Mouse (Mus musculus) adrenal gland, postnatal 0 days (tissue): ENCODE results near the gene Ctf1. TPM values are rescaled to one million over a fixed set of nuclear protein-coding genes. Genes with fewer than 3 reads are reported as not detected.

Experiments
- microRNA-seq: library from miRNA; unstranded; fragments of <30 nt; microRNA quantifications from one replicate; pipeline ENCODE4, GENCODE M21; 2016; ENCODE audit warnings: borderline replicate concordance; ENCODE audit not compliant: insufficient number of aligned reads
- polyA plus RNA-seq: library from polyadenylated mRNA; unstranded; fragments of >200 nt; fragmentation: Nextera tagmentation; extraction: Ambion mirVana; gene quantifications from 2 replicates; pipeline ENCODE4 v1.2.1, GENCODE M21; 2015

Gene Ctf1
- 9.4 and 12.0 TPM in 2 replicates for polyA plus RNA-seq

GRCm38 (mm10) chr7:127712461-127713385 lies at the start of gene Ctf1:
TSS of gene Ctf1 (plus strand) at chr7:127712736.

GRCm38 (mm10) chr7:127708207-127709078 lies 4.1 kb upstream of the Ctf1 start, which contains the start of gene Bcl7c:
TSS of gene Bcl7c (minus strand) at chr7:127708933.

GRCm38 (mm10) chr7:127732066-127732465 lies 19.5 kb downstream of the Ctf1 start, which contains the start of gene Ctf2:
TSS of gene Ctf2 (minus strand) at chr7:127732166.

GRCm38 (mm10) chr7:127744366-127745045 lies 32.0 kb downstream of the Ctf1 start, which contains the start of gene Fbxl19:
TSS of gene Fbxl19 (plus strand) at chr7:127744543.

Small RNA genes lying within 50 kb of the gene (microRNA-seq; reads per million reads assigned to microRNA genes)
- gene Mir762, result not detected

Other genes with a start within 250 kb of the Ctf1 start
- gene Fbrs, start 233.5 kb upstream of the Ctf1 start, polyA plus RNA-seq, result 10.2 and 12.1 TPM in 2 replicates
- 23.2 and 30.2 TPM in 2 replicates for gene Srcap, start 200.8 kb upstream of the Ctf1 start, polyA plus RNA-seq
- gene Gm42715, start 193.2 kb upstream of the Ctf1 start, polyA plus RNA-seq, result 6.3 and 8.9 TPM in 2 replicates
- 2.2 and 6.3 TPM in 2 replicates for gene Tmem265, start 151.3 kb upstream of the Ctf1 start, polyA plus RNA-seq
- gene Phkg2, start 139.4 kb upstream of the Ctf1 start, polyA plus RNA-seq, result 32.2 and 45.6 TPM in 2 replicates
- gene Ccdc189, start 124.1 kb upstream of the Ctf1 start, polyA plus RNA-seq, result 8.9 and 15.7 TPM in 2 replicates
- 17.1 and 22.9 TPM in 2 replicates for gene Rnf40, start 124.0 kb upstream of the Ctf1 start, polyA plus RNA-seq
- 4.5 and 5.9 TPM in 2 replicates for gene Zfp629, start 96.9 kb upstream of the Ctf1 start, polyA plus RNA-seq
- 137 and 174 TPM in 2 replicates for gene Bcl7c, start 3.8 kb upstream of the Ctf1 start, polyA plus RNA-seq
- 0.06 and 0.10 TPM in 2 replicates for gene Ctf2, start 19.4 kb downstream of the Ctf1 start, polyA plus RNA-seq
- 1.9 and 2.2 TPM in 2 replicates for gene Fbxl19, start 31.8 kb downstream of the Ctf1 start, polyA plus RNA-seq
- 22.4 and 30.3 TPM in 2 replicates for gene Orai3, start 57.1 kb downstream of the Ctf1 start, polyA plus RNA-seq
- gene Setd1a, start 63.9 kb downstream of the Ctf1 start, polyA plus RNA-seq, result 18.0 and 18.3 TPM in 2 replicates
- not detected in 2 replicates for gene Gm49388, start 72.9 kb downstream of the Ctf1 start, polyA plus RNA-seq
- gene Hsd3b7, start 87.9 kb downstream of the Ctf1 start, polyA plus RNA-seq, result 38.2 and 51.3 TPM in 2 replicates
- gene Stx4a, start 111.6 kb downstream of the Ctf1 start, polyA plus RNA-seq, result 36.1 and 40.7 TPM in 2 replicates
- 4.0 and 5.3 TPM in 2 replicates for gene Stx1b, start 111.8 kb downstream of the Ctf1 start, polyA plus RNA-seq
- 5.1 and 5.5 TPM in 2 replicates for gene Zfp646, start 163.5 kb downstream of the Ctf1 start, polyA plus RNA-seq
- gene Zfp668, start 164.1 kb downstream of the Ctf1 start, polyA plus RNA-seq, result 8.6 and 10.2 TPM in 2 replicates
- gene Prss53, start 178.2 kb downstream of the Ctf1 start, polyA plus RNA-seq, result 0.72 and 0.84 TPM in 2 replicates
- gene Gm21974, start 182.7 kb downstream of the Ctf1 start, polyA plus RNA-seq, result not detected in 2 replicates
- 209 and 232 TPM in 2 replicates for gene Vkorc1, start 182.9 kb downstream of the Ctf1 start, polyA plus RNA-seq
- 87.5 and 128 TPM in 2 replicates for gene Bckdk, start 191.3 kb downstream of the Ctf1 start, polyA plus RNA-seq
- 23.3 and 29.7 TPM in 2 replicates for gene Kat8, start 199.8 kb downstream of the Ctf1 start, polyA plus RNA-seq
- gene Prss8, start 217.4 kb downstream of the Ctf1 start, polyA plus RNA-seq, result 1.0 and 2.5 TPM in 2 replicates
- 12.9 and 13.1 TPM in 2 replicates for gene Prss36, start 234.0 kb downstream of the Ctf1 start, polyA plus RNA-seq